Mouse (Mus musculus) small intestine, adult 2 months (tissue): Measurements from ENCODE around the gene Trim39. TPM values are rescaled to one million over a fixed set of nuclear protein-coding genes. Genes with fewer than 3 reads are reported as not detected.

Source experiments
- H3K27ac ChIP-seq: fragments of 200-500 bp; 2 replicates; pipeline ENCODE4 v1.5.1; 2012; ENCODE audit warnings: low read depth, low read length, control low read depth, inconsistent platforms; ENCODE audit not compliant: insufficient read depth
- H3K27me3 ChIP-seq: fragments of 200-500 bp; 2 replicates; pipeline ENCODE4 v1.6.1; 2012; ENCODE audit warnings: mild to moderate bottlenecking, moderate library complexity, low read length, inconsistent platforms; ENCODE audit not compliant: control insufficient read depth, insufficient read depth
- H3K36me3 ChIP-seq: fragments of 200-500 bp; 2 replicates; pipeline ENCODE4 v1.6.1; 2012; ENCODE audit warnings: mild to moderate bottlenecking, low read length, control low read depth, inconsistent platforms; ENCODE audit not compliant: control insufficient read depth, insufficient read depth
- H3K4me1 ChIP-seq: fragments of 200-500 bp; 2 replicates; pipeline ENCODE4 v1.6.1; 2012; ENCODE audit warnings: low read length, inconsistent platforms, mixed read lengths; ENCODE audit not compliant: control insufficient read depth, insufficient read depth, insufficient read length
- H3K4me3 ChIP-seq: fragments of 200-500 bp; 2 replicates; pipeline ENCODE4 v1.5.1; 2012; ENCODE audit warnings: low read depth, mild to moderate bottlenecking, control low read depth, inconsistent platforms, low read length, moderate library complexity
- CTCF ChIP-seq: fragments of 200-500 bp; IDR thresholded peaks from 2 replicates; pipeline ENCODE4 v1.5.1; 2012; ENCODE audit warnings: low read depth, mild to moderate bottlenecking, control low read depth, inconsistent platforms, low read length, moderate library complexity, mixed read lengths; ENCODE audit not compliant: insufficient replicate concordance, insufficient read length; ENCODE audit errors: extremely low read depth
- POLR2A ChIP-seq: fragments of 200-500 bp; IDR thresholded peaks from 2 replicates; pipeline ENCODE4 v1.6.1; 2012; ENCODE audit warnings: low read depth, mild to moderate bottlenecking, control low read depth, inconsistent platforms, low read length, moderate library complexity
- WGBS: fragments of 180-500 bp; shearing (Covaris S2); methylation state at CpG from one replicate; pipeline ENCODE4 v1.1.7; 2018; 5-methylcytosine and 5-hydroxymethylcytosine counted together
- polyA plus RNA-seq: library from polyadenylated mRNA; depleted of rRNA; stranded (reverse); fragments of >200 nt; gene quantifications from 2 replicates; pipeline ENCODE4 v1.2.3, GENCODE M21; 2012

Gene Trim39
- polyA plus RNA-seq, 1 experiment, result 7.8 TPM

GRCm38 (mm10) chr17:36281521-36282245, 9.6 kb upstream of the Trim39 start:
- Histone ChIP-seq H3K36me3 (peaks cover 13% of the 10 kb centered on the region), H3K27ac (no peak overlapping the region), H3K27me3 (no peaks in the 10 kb centered on the region), H3K4me1 (no peaks in the 10 kb centered on the region), H3K4me3 (no peak overlapping the region)
- WGBS, result 86% methylated on average over 4 of the region's 4 CpGs
- no peak for TF ChIP-seq POLR2A
- TF ChIP-seq CTCF, result no peak

DNA sequence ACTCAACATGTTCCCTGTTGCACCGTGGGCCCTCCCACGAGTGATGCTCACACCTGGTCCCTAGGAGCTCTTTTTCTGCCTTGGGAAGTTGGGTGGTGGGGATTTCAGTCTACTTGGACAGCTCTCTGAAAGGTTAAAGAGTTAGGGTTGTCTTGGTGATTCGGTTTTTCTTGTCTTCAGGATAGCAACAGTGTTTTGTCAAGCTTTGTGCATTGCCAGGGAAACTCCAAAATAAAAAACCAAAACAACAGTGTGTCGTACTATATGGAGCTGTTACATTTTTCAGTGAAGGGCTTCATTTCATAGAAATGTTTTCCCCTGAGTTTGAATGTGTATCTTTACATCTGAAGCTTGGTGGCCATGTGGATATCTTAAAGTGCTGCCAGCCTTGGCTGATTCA, 2.7 kb upstream of the Trim39 start:
- Histone ChIP-seq H3K4me3 (no peak overlapping the region), H3K4me1 (peaks cover 13% of the 10 kb centered on the region), H3K27me3 (no peaks in the 10 kb centered on the region), H3K27ac (no peak overlapping the region), H3K36me3 (peaks cover 16% of the 10 kb centered on the region)
- TF ChIP-seq CTCF (no peak), POLR2A (no peak)
- WGBS, result 65% methylated on average over 4 of the region's 4 CpGs

GRCm38 (mm10) chr17:36273796-36274195, 1.7 kb upstream of the Trim39 start:
- peaks cover 13% of the 10 kb centered on the region for H3K4me1 ChIP-seq
- 75% methylated on average over 4 of the region's 4 CpGs for WGBS
- H3K4me3 ChIP-seq, result no peak overlapping the region
- TF ChIP-seq POLR2A (no peak), CTCF (no peak)
- H3K36me3 ChIP-seq, result peaks cover 15% of the 10 kb centered on the region
- no peak overlapping the region for H3K27ac ChIP-seq
- H3K27me3 ChIP-seq, result no peaks in the 10 kb centered on the region

- H3K4me1 ChIP-seq, result peaks cover 13% of the 10 kb centered on the region
- H3K36me3 ChIP-seq, result peaks cover 14% of the 10 kb centered on the region
- H3K4me3 ChIP-seq, result peak overlapping the region; percentile 71
- H3K27ac ChIP-seq, result no peak overlapping the region
- 73% methylated on average over 9 of the region's 9 CpGs for WGBS
- TF ChIP-seq CTCF (no peak), POLR2A (no peak)
- H3K27me3 ChIP-seq, result no peaks in the 10 kb centered on the region
Measured at GRCm38 (mm10) chr17:36272643-36273366, 758 bp upstream of the Trim39 start.

DNA sequence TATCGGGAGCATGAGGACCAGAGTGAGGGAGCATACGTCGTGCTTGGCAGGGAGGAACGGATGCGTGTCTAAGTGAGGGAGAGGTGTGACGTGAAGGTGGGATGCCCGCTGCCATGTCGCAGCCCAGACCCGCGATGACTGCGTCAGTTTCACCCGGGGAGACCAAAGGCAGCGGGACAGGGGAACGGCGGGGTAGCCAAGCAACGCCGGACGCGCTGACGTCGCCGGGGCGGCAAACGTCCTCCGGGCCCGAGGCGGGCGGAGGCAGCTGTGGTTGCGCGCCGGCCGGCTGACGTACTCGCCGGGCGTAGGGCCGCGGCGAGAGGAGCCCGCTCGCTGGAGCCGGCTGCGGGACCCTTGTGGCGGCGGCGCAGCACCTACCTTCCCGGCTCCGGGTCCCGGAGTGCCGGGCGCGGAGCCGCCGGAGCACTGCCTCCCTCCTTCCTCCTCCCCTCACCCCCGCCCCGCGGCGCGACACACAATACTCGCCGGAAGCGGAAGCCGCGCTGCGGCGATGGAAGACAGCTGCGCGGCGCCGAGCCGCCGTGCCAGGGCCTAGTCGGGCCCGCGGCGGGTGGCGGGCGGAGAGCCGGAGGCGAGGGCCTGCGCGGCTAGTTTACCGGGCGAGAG, 976 bp downstream of the Trim39 start:
- under 1% methylated on average over 83 of the region's 84 CpGs for WGBS

GRCm38 (mm10) chr17:36265834-36266233, 6.2 kb downstream of the Trim39 start:
- Histone ChIP-seq H3K4me3 (no peak overlapping the region), H3K4me1 (peaks cover 2% of the 10 kb centered on the region; the same call in 1 of the 2 replicates), H3K27me3 (no peaks in the 10 kb centered on the region), H3K36me3 (peaks cover 44% of the 10 kb centered on the region), H3K27ac (no peak overlapping the region)
- TF ChIP-seq CTCF (no peak), POLR2A (no peak)
- WGBS, result 63% methylated on average over 5 of the region's 5 CpGs

More for the DNA sequence above, 976 bp downstream of the Trim39 start:
- TF ChIP-seq CTCF (no peak), POLR2A (peak; percentile 78)
- Histone ChIP-seq H3K4me3 (peak overlapping the region; percentile 71), H3K27me3 (no peaks in the 10 kb centered on the region), H3K36me3 (peaks cover 20% of the 10 kb centered on the region), H3K4me1 (peaks cover 13% of the 10 kb centered on the region), H3K27ac (peak overlapping the region; percentile 83)
